Mouse (Mus musculus) olfactory bulb, adult 2 months (tissue): ENCODE measurements at regions not wholly inside any gene's neighbourhood (a gene's known extent, or its start where the extent isn't known, plus 50 kb on each side); places are given as distances from the start of the nearest gene placed in this dataset.

ENCODE experiments used
- H3K27ac ChIP-seq: fragments of 200-500 bp; 2 replicates; pipeline ENCODE4 v1.5.1; 2012; ENCODE audit warnings: low read depth, low read length; ENCODE audit not compliant: insufficient read depth
- H3K4me1 ChIP-seq: fragments of 200-500 bp; 2 replicates; pipeline ENCODE4 v1.6.1; 2012; ENCODE audit warnings: low read length; ENCODE audit not compliant: control insufficient read depth, insufficient read depth
- H3K4me3 ChIP-seq: fragments of 200-500 bp; 2 replicates; pipeline ENCODE4 v1.5.1; 2012; ENCODE audit warnings: mild to moderate bottlenecking, low read depth, low read length, moderate library complexity; ENCODE audit not compliant: insufficient read depth
- CTCF ChIP-seq: fragments of 200-500 bp; IDR thresholded peaks from 2 replicates; pipeline ENCODE4 v1.5.1; 2012; ENCODE audit warnings: low read depth, mild to moderate bottlenecking, low read length, moderate library complexity; ENCODE audit not compliant: insufficient read depth
- POLR2A ChIP-seq: fragments of 200-500 bp; IDR thresholded peaks from 2 replicates; pipeline ENCODE4 v1.6.1; 2012; ENCODE audit warnings: mild to moderate bottlenecking, low read depth, low read length, moderate library complexity; ENCODE audit not compliant: insufficient read depth
- WGBS: fragments of 180-500 bp; shearing (Covaris S2); methylation state at CpG from one replicate; pipeline ENCODE4 v1.1.7; 2018; 5-methylcytosine and 5-hydroxymethylcytosine counted together

DNA sequence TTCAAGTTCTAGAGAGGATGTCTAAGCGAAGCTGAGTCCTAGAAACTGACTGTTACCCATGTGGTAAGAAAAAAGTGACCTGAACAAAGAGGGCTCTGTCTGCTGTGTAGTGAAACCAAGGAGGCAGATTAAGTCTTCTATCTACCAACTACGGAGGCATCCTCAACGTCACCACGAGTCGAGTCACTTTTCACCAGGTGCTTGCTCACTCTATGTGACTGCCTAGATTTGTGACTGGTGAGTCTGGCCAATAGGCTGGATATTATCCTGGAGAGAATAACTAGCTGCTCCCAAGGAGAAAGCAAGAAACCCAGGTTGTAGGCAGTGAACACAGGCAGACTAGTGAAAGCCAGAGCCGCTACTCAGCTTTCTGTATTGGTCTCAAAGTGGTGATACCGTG lies 191.2 kb downstream of the Cd83 start:
- TF ChIP-seq POLR2A (no peak), CTCF (no peak)
- H3K4me3 ChIP-seq: no peak overlapping the region
- 63% methylated on average over 7 of the region's 7 CpGs for WGBS
- no peaks in the 10 kb centered on the region; the same call in 1 of the 2 replicates for H3K4me1 ChIP-seq
- H3K27ac ChIP-seq: no peak overlapping the region

DNA sequence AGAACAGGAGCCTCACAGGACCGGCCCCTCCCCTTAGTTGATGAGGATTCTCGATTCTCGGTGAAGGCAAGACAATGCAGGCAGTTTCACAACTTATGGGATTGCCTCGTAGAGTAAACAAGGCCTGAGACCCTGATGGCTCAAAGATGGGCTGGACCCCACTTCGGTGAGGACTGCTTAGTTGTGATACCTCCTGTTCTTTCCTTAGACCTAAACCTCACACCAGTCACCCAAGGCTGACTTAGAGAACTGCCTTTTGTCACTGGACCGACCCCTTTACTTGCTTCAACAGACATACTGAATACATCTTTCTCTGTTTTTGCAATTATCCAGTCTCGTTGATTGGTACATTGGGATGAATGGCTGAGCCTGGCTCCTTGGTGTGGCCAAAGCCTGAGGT lies 192.1 kb downstream of the Cd83 start:
- Histone ChIP-seq H3K4me1 (no peaks in the 10 kb centered on the region; the same call in 1 of the 2 replicates), H3K27ac (no peak overlapping the region), H3K4me3 (no peak overlapping the region)
- WGBS: 65% methylated on average over 7 of the region's 7 CpGs
- no peak for TF ChIP-seq POLR2A
- TF ChIP-seq CTCF: no peak

DNA sequence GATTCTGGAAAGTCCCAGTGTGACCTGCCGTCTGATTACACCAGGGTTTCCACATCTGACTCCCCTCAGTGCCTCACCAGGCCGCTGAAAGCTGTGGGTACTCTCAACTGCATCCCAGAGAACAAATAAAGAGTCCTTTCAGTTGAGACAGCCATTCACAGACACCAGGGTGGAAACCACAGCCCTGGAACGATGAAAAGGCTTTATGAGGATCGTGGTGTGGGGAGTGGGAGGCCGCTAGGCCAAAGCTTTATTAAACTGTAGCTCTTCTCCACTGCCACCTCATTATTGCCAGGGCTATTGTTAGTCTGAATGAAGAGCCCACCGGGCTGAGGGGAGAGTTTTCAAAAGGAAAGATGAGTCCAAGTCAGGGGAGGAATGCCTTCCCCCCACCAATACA lies 202.8 kb downstream of the Cd83 start:
- peaks cover 3% of the 10 kb centered on the region; the same call in 1 of the 2 replicates for H3K4me1 ChIP-seq

DNA sequence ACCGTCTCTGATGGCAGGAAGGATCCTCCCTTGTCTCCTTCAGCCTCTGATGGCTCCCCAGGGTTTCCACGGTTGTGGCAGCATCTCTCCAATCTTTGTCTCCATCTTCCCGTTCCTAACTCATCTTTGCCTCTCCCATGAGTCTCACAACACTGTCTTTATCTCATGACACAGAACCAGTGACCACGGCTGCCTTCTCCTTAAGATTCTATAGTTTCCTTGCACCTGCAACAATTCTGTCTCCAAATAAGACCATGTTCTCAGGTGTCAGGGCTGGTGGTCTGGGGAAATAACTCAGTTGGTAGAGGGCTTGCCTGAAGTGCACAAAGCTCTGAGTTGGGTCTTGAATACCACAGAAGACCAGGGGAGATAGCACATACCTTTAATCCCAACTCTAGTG lies 203.8 kb downstream of the Cd83 start:
- H3K27ac ChIP-seq: no peak overlapping the region
- 97% methylated on average over 4 of the region's 4 CpGs for WGBS
- peaks cover 3% of the 10 kb centered on the region; the same call in 1 of the 2 replicates for H3K4me1 ChIP-seq
- no peak for TF ChIP-seq CTCF
- TF ChIP-seq POLR2A: no peak
- H3K4me3 ChIP-seq: no peak overlapping the region

More for the DNA sequence above, 202.8 kb downstream of the Cd83 start:
- H3K4me3 ChIP-seq: no peak overlapping the region
- no peak overlapping the region for H3K27ac ChIP-seq
- WGBS: 63% methylated on average over 6 of the region's 6 CpGs
- no peak for TF ChIP-seq POLR2A
- no peak for TF ChIP-seq CTCF

- no peak overlapping the region for H3K27ac ChIP-seq
- H3K4me1 ChIP-seq: peaks cover 3% of the 10 kb centered on the region; the same call in 1 of the 2 replicates
- no peak for TF ChIP-seq CTCF
- no peak for TF ChIP-seq POLR2A
- H3K4me3 ChIP-seq: no peak overlapping the region
- 40% methylated on average over 16 of the region's 16 CpGs for WGBS
Measured at GRCm38 (mm10) chr13:43990281-43991101, 205.9 kb downstream of the Cd83 start.

- peaks cover 3% of the 10 kb centered on the region; the same call in 1 of the 2 replicates for H3K4me1 ChIP-seq
- H3K27ac ChIP-seq: no peak overlapping the region
- TF ChIP-seq CTCF (no peak), POLR2A (no peak)
- WGBS: 50% methylated on average over 5 of the region's 5 CpGs
- H3K4me3 ChIP-seq: no peak overlapping the region
Measured at GRCm38 (mm10) chr13:43991774-43992173, 207.2 kb downstream of the Cd83 start.

DNA sequence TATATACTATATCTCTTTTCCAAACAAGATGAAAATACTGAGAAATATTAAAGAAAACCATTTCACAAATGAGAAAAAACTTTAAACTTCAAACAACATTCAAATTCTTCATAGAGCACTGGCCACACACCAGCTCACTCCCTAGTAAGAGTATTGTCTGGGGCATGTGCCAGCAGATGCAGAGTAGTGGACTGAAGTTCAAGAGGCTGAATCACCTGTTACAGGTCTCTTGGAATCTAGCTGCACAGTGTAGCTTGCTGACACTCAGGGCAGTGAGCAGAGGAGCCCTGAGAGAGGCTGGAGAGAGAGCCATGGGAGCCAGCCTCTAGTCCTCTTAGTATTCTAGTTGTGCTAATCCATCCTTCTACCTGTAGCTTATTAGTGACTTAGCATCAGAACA lies 208.4 kb downstream of the Cd83 start:
- no peak overlapping the region for H3K27ac ChIP-seq
- no peak for TF ChIP-seq CTCF
- TF ChIP-seq POLR2A: no peak
- H3K4me1 ChIP-seq: peaks cover 3% of the 10 kb centered on the region; the same call in 1 of the 2 replicates
- H3K4me3 ChIP-seq: no peak overlapping the region

DNA sequence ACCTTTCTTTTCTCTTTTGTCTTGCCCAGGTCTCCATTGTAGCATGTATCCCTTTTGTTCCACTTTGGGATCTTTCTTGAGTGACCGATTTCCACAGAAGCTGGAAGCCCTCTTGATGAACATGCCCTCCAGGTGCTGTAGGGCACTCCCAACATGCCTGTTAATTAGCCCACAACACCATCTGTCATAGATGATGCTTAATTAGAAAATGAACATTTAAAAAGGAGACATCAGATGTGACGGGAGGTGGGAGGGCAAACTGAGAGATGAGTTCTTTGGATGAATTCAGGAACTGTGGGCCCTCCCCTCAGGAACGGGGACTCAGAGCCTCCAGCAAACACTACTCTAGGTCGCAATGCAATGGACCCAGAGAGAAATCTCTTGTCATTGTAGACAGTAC lies 209.8 kb downstream of the Cd83 start:
- 97% methylated on average over 4 of the region's 4 CpGs for WGBS
- no peak for TF ChIP-seq POLR2A
- TF ChIP-seq CTCF: no peak
- Histone ChIP-seq H3K4me3 (no peak overlapping the region), H3K4me1 (peaks cover 3% of the 10 kb centered on the region; the same call in 1 of the 2 replicates), H3K27ac (no peak overlapping the region)

DNA sequence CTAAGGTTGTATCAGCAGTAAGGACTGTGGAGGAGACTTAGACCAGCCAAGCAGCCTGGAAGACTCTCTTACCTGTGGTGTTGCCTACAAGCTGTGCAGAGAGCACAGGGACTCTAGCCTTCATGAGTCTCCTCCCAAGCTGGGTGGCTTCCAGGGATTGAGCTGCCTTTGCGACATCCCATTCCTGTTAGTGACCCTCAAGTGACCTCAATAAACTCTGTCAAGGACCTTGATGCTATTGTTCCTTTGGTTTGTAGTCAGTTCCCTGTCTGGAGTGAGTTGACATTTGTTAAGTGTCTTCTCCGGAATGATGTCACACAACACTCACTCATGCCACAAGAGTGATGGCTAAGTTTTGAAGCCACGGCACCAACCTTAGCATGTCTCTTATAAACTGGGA lies 211.0 kb downstream of the Cd83 start:
- WGBS: 90% methylated on average over 3 of the region's 3 CpGs
- H3K27ac ChIP-seq: no peak overlapping the region

More for the DNA sequence above, 211.0 kb downstream of the Cd83 start:
- H3K4me1 ChIP-seq: peaks cover 2% of the 10 kb centered on the region; the same call in 1 of the 2 replicates
- TF ChIP-seq POLR2A: no peak
- no peak for TF ChIP-seq CTCF
- no peak overlapping the region for H3K4me3 ChIP-seq
